Mouse (Mus musculus): ENCODE measurements around the gene Rsl1.
"Not testable (repeated sequence)": the region's sequence is repeated elsewhere in the genome, so short reads cannot be mapped to it uniquely, and the experiment has no call there.

Gene Rsl1

DNA sequence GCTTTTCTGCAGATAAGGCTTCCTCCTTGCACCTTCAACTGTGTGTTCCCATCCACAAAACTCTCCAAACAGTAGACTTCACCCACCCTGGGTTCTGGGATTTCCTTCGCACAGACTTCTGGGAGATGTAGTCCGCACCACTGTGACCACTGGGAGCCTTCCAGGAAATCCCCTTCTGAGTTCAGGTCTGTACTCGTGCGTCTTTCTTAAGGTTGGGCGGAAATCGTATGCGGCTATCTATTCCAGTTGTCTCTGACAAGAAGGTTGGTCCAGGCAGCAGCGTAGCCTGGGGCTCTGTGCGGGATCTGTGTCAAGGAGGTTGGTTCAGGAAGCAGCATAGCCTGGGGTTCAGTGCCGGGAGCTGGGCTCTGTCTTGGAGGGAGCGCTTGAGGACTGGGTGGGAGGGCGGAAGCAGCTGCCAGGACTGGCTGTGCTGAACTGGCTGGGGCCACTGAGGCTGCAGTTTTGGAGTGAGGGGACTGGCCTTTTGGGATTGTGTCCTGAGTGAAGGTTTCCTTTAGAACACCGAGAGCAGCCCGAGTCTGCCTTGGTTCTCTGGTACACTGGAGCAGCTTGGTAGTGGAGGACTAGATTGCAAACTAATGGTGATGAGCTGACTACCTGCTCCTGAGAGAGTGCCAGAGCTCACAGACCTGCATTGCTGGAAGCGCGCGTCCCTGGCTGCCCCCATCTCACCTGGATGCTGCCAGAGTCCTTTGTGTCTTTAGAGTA, at the start of gene Rsl1:
Rsl1 (plus strand) TSS at position 192 of the 732 bp plus-strand sequence.
- peak; percentile 82 to 84 for DNase-seq (ENCODE audit: low spot score in 2 of 2)

DNA sequence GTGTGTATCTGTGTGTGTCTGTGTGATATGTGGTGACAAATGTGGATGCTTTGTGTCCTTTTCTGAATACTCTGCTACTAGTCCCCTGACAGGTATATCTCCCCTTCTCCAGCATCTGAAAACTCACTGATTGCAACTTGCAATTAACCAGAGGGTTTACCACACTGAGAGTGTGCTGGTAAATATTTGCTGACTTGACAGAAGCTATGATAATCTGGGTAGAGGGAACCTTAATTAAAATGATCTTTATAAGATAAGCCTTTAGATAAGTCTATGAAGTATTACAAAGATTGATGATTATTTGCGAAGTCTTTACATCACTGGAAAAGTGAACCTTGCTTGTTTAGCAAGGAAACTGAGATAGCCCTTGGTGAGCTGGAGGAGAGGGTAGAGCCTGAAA, 48.5 kb upstream of the Rsl1 start:
- DNase-seq (ENCODE audit: low spot score in 2 of 2) = no peak

DNA sequence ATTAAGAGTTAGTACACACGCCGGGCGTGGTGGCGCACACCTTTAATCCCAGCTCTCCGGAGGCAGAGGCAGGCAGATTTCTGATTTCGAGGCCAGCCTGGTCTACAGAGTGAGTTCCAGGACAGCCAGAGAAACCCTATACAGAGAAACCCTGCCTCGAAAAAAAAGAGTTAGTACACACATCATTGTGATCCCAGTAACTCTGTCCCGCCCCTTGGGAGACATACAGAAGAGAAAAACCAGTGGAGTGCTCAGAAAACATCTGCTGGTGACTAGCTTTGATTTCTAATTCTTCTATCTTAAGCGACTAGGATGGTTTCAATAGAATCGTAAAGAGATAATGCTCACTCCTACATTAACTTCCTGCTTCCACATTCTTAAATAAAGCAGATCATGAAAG, 45.5 kb upstream of the Rsl1 start:
- not testable (repeated sequence) for DNase-seq (ENCODE audit: low spot score in 2 of 2)

DNA sequence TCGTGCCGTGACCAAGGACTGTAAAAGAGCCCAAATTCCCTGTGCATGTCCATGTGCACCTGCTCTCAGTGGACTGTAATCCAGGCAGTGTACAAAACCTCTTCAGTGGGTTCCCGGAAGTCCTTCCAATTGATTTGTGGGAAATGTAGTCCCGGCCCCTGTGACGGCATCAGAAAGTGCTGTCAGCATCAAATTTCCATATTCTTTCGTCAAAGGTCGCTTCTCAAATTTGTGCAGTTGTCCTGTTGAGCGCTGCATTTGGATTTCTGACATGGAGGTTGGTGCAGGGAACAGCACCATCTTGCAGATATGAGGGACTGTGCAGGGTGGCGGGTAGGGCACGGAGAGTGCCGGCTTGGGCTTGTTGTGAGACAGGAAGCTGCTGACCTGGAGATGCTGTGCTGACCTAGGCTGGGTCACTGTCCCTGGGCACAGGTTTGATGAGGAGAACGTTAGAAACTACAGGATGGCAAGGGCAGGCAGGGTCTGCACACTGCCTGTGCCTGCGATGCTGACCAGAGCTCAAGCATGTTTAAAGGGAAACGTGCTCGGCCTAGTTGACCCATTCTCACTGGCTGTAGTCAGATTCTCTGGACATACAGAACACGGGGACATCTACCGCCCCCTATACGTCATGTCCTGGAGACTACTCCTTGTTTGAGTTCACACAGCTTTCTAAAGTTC, 44.8 kb upstream of the Rsl1 start:
- DNase-seq (ENCODE audit: low spot score in 2 of 2) = peak; percentile 74 to 82

DNA sequence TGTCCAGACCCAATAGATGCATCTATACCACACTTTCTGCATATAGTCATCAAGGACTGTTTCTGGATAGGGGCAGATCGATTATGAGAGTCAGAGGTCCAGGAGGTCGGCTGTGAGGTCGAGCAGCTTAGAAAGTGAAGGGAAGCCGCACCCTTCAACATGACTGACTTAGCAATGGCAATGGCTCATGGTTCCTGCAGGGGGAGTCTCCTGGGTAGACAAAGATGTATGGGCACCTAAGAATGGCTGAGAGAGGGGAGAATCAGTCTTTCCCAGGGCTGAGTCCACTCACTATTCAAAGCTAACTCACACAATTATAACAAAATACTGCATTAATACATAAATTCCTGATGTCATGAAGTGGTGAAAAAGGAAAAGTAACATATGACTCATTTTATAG, 6.9 kb upstream of the Rsl1 start:
- not testable (repeated sequence) for DNase-seq (ENCODE audit: low spot score in 2 of 2)

DNA sequence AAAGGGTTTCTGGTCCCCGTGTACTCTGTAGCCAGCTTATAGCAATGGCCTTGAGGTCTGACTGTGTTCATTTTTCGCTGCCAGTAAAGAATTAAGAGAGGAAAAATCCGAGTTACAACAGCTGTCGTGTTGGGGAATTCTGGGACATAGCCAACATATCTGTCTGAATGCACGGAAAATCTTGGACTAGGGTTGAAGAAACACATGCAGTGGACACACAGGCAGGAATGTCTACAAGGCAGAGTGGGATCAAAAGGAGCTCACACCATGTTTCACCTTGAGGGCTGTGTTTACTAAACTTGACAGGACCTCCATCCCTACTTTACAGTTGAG, 707 bp downstream of the Rsl1 start:
- DNase-seq (ENCODE audit: low spot score in 2 of 2) = no peak

DNA sequence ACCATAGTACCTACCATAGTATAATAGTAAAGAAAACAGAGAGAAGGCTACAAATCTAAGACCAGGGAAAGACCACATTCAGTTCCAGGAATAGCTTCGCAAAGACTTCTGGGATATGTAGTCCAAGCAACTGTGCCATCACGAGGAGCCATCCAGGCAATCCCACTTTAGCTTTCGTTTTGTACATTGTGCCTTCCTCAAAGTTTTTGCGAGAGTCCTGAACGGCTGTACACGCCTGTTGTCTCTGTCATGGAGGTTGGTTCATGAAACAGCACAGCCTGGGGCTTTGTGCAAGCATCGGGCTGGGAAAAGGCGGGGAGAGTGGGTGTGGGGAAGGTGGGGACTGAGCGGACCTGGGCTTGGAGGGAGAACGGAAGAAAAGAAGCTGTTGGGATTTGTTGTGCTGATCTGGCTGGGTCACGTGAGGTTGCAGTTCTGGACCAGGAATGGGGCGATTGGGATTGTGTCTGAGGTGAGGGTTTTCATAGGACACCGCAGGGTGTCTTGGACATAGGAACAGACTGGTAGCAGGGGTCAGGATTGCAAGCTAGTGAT, 21.4 kb downstream of the Rsl1 start, which contains the start of gene Zfp455:
Zfp455 (plus strand) TSS at position 167 of the 555 bp plus-strand sequence.
- DNase-seq (ENCODE audit: low spot score in 2 of 2) = peak; percentile 50 to 57

DNA sequence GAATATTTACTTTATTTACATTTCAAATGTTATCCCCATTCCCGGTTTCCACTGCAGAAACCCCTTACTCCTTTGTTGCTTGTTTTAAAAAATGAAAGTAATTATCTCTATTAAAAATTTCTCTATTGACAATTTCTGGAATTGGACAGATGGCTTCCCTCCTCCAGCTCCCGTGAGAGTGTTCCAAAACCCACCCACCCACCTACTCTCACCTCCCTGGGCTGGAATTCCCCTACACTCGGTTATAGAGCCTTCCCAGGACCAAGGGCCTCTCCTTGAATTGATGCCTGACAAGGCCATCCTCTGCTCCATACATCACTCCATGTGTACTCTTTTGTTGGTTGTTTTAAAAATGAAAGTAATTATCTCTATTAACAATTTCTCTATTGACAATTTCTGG, 28.7 kb downstream of the Rsl1 start:
- DNase-seq (ENCODE audit: low spot score in 2 of 2) = no peak

DNA sequence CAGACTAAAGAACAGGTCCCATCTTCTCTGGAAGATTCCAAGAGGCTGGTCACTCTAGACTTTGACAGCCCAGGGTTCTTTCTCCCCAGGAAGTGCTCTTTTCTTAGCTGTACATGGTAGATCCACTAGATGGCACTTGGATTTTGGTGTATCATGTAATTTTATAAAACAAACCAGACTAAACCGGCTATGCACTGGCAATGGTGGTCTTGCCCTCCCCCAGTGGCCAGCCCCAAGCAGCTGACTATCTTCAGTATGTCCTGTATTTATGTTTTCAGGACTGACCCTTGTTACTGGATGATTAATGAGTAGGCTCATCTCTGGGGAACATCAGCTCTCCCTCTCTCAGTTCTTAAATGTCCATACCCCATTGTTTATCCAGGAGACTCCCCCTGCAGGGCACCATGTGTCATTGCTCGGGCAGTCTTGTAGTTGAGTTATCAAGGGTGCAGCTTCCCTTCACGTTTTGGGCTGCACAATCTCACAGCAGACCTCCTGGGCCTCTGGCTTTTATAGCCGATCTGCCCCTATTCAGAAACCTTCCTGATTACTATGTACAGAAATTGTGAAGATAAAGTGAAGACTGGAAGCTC, 41.1 kb downstream of the Rsl1 start:
- no peak for DNase-seq (ENCODE audit: low spot score in 2 of 2)

All from spleen, postnatal 36 days (tissue).